Mouse (Mus musculus) cortical plate, adult 2 months (tissue): ENCODE data around the gene Ntn1. TPM values are rescaled to one million over a fixed set of nuclear protein-coding genes. Genes with fewer than 3 reads are reported as not detected.

ENCODE experiments used
- H3K27ac ChIP-seq: fragments of 200-500 bp; 2 replicates; pipeline ENCODE4 v1.5.1; 2012; ENCODE audit warnings: low read length, control low read depth, inconsistent platforms; ENCODE audit not compliant: insufficient read depth
- H3K4me1 ChIP-seq: fragments of 200-500 bp; 2 replicates; pipeline ENCODE4 v1.6.1; 2011; ENCODE audit warnings: low read length; ENCODE audit not compliant: control insufficient read depth, insufficient read depth
- H3K4me3 ChIP-seq: fragments of 200-500 bp; 2 replicates; pipeline ENCODE4 v1.5.1; 2011; ENCODE audit warnings: mild to moderate bottlenecking, low read length, control low read depth; ENCODE audit not compliant: insufficient read depth
- CTCF ChIP-seq: fragments of 200-500 bp; IDR thresholded peaks from 2 replicates; pipeline ENCODE4 v1.5.1; 2011; ENCODE audit warnings: mild to moderate bottlenecking, control low read depth, low read length; ENCODE audit not compliant: insufficient read depth; ENCODE audit errors: extremely low read depth
- POLR2A ChIP-seq: fragments of 200-500 bp; IDR thresholded peaks from 2 replicates; pipeline ENCODE4 v1.6.1; 2011; ENCODE audit warnings: mild to moderate bottlenecking, low read length, control low read depth; ENCODE audit not compliant: insufficient read depth; ENCODE audit errors: extremely low read depth
- polyA plus RNA-seq: library from polyadenylated mRNA; depleted of rRNA; stranded (reverse); fragments of >200 nt; gene quantifications from 2 replicates; pipeline ENCODE4 v1.2.3, GENCODE M21; 2012

Gene Ntn1
- polyA plus RNA-seq, 1 experiment, result 5.0 TPM

DNA sequence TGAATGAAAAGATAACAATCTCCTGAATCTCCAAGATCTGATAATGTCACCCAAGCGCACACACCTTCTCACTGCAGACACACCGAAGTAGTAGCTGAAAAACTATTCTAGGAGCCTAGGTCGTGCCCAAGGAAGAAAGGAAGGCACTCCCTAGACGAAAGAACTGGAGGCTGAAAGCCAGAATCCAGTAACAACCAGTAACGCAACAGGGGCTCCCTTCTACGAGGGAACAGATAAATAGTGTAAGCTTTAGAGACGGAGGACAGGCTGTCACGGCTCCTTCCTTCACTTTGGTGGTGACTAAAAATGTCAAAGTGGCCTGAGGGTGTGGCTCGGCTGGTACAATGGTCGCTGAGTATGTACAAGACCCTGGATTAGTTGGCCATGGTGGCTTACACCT is 198.1 kb downstream of the Ntn1 start:
- Histone ChIP-seq H3K27ac (no peak overlapping the region), H3K4me1 (no peaks in the 10 kb centered on the region), H3K4me3 (no peak overlapping the region)
- TF ChIP-seq POLR2A, result no peak
- TF ChIP-seq CTCF, result no peak

DNA sequence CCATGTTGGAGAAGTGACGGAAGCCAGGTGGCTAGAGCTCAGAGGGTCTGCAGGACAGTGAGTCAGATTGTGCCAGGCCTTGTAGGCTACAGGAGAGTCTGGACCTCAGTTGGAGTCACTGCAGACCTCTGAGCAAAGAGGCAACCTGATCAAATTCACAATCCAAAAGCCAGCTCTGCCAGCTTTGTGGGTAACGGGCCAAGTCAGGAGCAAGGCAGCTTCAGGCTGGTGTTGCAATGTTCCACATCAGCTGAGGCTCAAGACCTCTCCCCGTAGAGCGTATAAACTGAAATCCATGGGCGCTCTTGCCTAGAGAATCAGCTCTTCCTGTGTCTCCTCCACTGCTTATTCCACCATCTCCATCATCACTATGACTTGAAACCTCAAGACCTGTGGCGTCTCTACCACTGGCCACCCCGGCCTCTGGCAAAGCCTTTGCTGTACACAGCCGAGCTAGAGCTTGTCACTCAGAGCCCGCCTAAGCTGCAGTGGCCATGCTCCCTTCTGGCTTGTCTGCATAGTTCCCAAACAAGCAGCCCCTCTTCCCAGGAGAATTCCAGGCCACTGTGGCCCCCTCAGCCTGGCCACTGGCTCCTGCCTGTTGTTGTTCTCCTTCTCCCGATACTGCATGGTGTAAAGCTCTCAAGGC is 198.7 kb downstream of the Ntn1 start:
- Histone ChIP-seq H3K27ac (no peak overlapping the region), H3K4me3 (no peak overlapping the region), H3K4me1 (no peaks in the 10 kb centered on the region)
- TF ChIP-seq POLR2A, result no peak
- no peak for TF ChIP-seq CTCF

DNA sequence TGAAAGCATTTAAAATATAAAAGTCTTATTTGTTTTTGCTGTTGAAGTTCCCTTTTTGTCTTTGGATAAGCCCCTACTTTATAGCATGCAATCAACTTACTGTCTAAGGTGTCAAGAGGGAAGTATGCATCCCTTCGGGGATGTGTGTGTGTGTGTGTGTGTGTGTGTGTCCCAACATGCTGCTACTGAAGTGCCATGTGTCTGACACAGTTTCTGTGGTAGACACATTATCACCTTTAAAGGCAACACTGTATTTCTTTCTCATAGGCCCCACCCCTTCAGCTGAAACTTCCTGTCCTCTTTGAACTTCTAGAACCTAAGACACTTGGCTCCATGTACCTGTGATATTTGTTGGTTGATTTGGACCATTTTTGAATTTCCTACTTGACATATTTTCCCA is 199.6 kb downstream of the Ntn1 start:
- no peak for TF ChIP-seq CTCF
- TF ChIP-seq POLR2A, result no peak
- H3K4me1 ChIP-seq, result no peaks in the 10 kb centered on the region
- H3K4me3 ChIP-seq, result no peak overlapping the region
- H3K27ac ChIP-seq, result no peak overlapping the region

- no peak for TF ChIP-seq CTCF
- no peak for TF ChIP-seq POLR2A
- H3K4me1 ChIP-seq, result no peaks in the 10 kb centered on the region
- no peak overlapping the region for H3K27ac ChIP-seq
- H3K4me3 ChIP-seq, result no peak overlapping the region
Measured at GRCm38 (mm10) chr11:68200500-68200899, 200.1 kb downstream of the Ntn1 start.

DNA sequence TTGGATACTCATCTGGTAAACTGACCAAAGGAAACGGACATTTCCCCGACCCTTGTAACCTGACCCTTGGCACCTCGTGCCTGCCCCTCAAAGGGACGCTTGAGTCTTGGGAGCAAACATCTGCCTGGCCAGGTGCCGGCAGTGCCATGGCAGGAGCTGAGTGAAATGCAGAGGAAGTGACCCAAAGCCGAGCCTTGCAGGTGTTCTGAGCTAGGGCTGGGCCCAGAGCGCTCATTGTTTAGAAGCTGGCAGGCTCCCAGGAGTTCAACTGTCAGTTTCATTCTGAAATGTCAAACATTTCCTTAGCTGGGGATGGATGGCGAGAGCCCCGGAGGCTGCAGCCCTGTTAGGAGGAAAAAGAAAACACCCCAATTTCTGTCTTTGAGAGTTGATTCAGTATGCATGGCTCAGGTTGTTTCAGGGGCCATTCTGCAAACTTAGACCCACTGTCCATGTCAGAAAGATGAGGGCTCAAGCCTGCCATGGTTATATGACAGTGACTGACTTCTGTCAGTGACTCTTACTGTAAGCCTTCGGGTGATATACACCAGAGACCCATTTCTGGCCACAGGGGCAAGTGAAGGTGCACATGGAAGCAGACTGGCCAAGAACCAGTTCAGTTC is 200.7 kb downstream of the Ntn1 start:
- TF ChIP-seq CTCF (no peak), POLR2A (no peak)
- Histone ChIP-seq H3K4me3 (no peak overlapping the region), H3K27ac (no peak overlapping the region), H3K4me1 (no peaks in the 10 kb centered on the region)

DNA sequence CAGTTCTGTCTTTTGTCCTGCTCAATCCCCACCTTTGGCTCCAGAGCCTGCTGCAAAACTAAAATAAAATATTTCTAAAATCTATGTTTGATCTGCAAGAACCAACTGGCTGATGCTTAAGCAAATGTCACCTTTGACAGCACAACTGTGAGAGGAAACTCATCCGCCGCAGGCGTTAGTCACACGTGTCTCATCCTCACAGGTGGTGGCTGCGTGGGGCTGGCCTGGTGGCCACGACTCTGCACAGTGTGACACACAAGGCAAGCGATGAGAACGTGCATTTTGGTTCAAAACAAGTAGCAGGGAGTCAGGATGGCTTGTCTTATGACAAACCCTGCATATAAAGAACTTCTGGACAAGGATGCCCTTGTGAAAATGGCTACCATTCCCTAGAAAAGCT is 201.5 kb downstream of the Ntn1 start:
- Histone ChIP-seq H3K4me1 (no peaks in the 10 kb centered on the region), H3K4me3 (no peak overlapping the region)
- no peak for TF ChIP-seq CTCF
- TF ChIP-seq POLR2A, result no peak

GRCm38 (mm10) chr11:68198696-68199095 is 201.9 kb downstream of the Ntn1 start:
- TF ChIP-seq POLR2A (no peak), CTCF (no peak)
- H3K4me1 ChIP-seq, result no peaks in the 10 kb centered on the region
- H3K27ac ChIP-seq, result no peak overlapping the region
- H3K4me3 ChIP-seq, result no peak overlapping the region

More for the DNA sequence above, 201.5 kb downstream of the Ntn1 start:
- no peak overlapping the region for H3K27ac ChIP-seq

GRCm38 (mm10) chr11:68197471-68197870 is 203.2 kb downstream of the Ntn1 start:
- no peak overlapping the region for H3K4me3 ChIP-seq
- TF ChIP-seq POLR2A (no peak), CTCF (no peak)
- no peak overlapping the region for H3K27ac ChIP-seq
- no peaks in the 10 kb centered on the region for H3K4me1 ChIP-seq

GRCm38 (mm10) chr11:68196566-68196965 is 204.1 kb downstream of the Ntn1 start:
- H3K4me3 ChIP-seq, result no peak overlapping the region
- no peak overlapping the region for H3K27ac ChIP-seq
- H3K4me1 ChIP-seq, result no peaks in the 10 kb centered on the region
- TF ChIP-seq CTCF (no peak), POLR2A (no peak)

GRCm38 (mm10) chr11:68195693-68196176 is 204.9 kb downstream of the Ntn1 start:
- Histone ChIP-seq H3K4me3 (no peak overlapping the region), H3K27ac (no peak overlapping the region), H3K4me1 (no peaks in the 10 kb centered on the region)
- TF ChIP-seq CTCF, result no peak
- no peak for TF ChIP-seq POLR2A

DNA sequence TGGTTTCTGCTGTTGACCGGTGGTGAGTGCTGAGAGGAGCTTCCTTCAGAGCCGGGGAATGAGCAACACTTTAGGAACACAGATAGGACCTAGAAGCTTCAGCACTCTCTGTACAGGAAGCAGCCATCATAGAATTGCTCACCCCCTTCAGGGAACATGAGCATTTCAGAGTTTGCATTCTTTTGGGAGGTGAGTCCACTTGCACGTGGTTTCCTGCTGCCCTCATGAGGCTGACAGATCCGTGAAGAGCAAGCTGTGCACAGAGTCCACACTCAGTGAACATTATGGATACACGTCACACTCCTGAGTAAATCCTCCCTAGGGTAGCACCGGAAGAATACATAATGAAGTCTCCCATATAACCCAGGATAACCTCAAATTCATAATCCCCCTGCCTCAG is 205.5 kb downstream of the Ntn1 start:
- Histone ChIP-seq H3K27ac (no peak overlapping the region), H3K4me1 (no peaks in the 10 kb centered on the region), H3K4me3 (no peak overlapping the region)
- TF ChIP-seq POLR2A (no peak), CTCF (0 out of 2 replicates have a peak, but pooled peaks have one; percentile 9)
